Mouse (Mus musculus): ENCODE measurements around the gene Depdc1a.
"Not testable (repeated sequence)": the region's sequence is repeated elsewhere in the genome, so short reads cannot be mapped to it uniquely, and the experiment has no call there.

Gene Depdc1a

GRCm38 (mm10) chr3:159495243-159495801, at the start of gene Depdc1a:
Gene Depdc1a (plus strand): TSS chr3:159495433.
- ChIA-PET POLR2A (interaction anchor here (0.6 to 1.7 kb wide), 25 partner anchors 10 to 1538 kb away, joined by 3 to 14 read pairs (median 3); partner anchors contain the start of genes Lrrc40 (in 1 of the 4), Srsf11 (in 1 of the 4) and Wls (in 1 of the 4)), CTCF (interaction anchor here in 1 of 4 experiments (0.6 kb wide), 1 partner anchor 287 kb away, joined by 3 read pairs; no protein-coding TSS in a partner anchor)

GRCm38 (mm10) chr3:159470059-159470458, 25.2 kb upstream of the Depdc1a start:
- CTCF ChIA-PET: no interaction called here
- POLR2A ChIA-PET: no interaction called here

- ChIA-PET CTCF (no interaction called here), POLR2A (no interaction called here)
Observed at GRCm38 (mm10) chr3:159475465-159475864, 19.8 kb upstream of the Depdc1a start.

GRCm38 (mm10) chr3:159477250-159477962, 17.8 kb upstream of the Depdc1a start:
- ChIA-PET CTCF (no interaction called here), POLR2A (no interaction called here)

- CTCF ChIA-PET: not testable (repeated sequence)
- POLR2A ChIA-PET: interaction anchor here (0.6 to 1.7 kb wide), 20 partner anchors 10 to 1538 kb away, joined by 3 to 14 read pairs (median 4); partner anchors contain the start of genes Lrrc40 (in 1 of the 4), Srsf11 (in 1 of the 4) and Wls (in 1 of the 4)
Observed at GRCm38 (mm10) chr3:159494709-159495108, 524 bp upstream of the Depdc1a start.

- CTCF ChIA-PET: no interaction called here
- POLR2A ChIA-PET: interaction anchor here in 1 of 4 experiments (1.7 kb wide), 1 partner anchor 14 kb away, joined by 4 read pairs; the partner anchor contains the start of gene Depdc1a
Observed at GRCm38 (mm10) chr3:159508899-159509298, 13.7 kb downstream of the Depdc1a start.

- CTCF ChIA-PET: no interaction called here
- POLR2A ChIA-PET: interaction anchor here in 1 of 4 experiments (0.7 kb wide), 1 partner anchor 255 kb away, joined by 3 read pairs; no protein-coding TSS in a partner anchor
Observed at GRCm38 (mm10) chr3:159528563-159528962, 33.3 kb downstream of the Depdc1a start.

- CTCF ChIA-PET: no interaction called here
- POLR2A ChIA-PET: no interaction called here
Observed at GRCm38 (mm10) chr3:159548303-159548702, 53.1 kb downstream of the Depdc1a start.

- ChIA-PET CTCF (no interaction called here), POLR2A (no interaction called here)
Observed at GRCm38 (mm10) chr3:159550224-159550623, 55.0 kb downstream of the Depdc1a start.
